Mouse (Mus musculus): ENCODE data around the gene Immp2l. TPM values are rescaled to one million over a fixed set of nuclear protein-coding genes. Genes with fewer than 3 reads are reported as not detected.

The Immp2l gene
- polyA plus RNA-seq, 1 experiment from 2014 or later: 18.5 TPM

- Histone ChIP-seq H3K27me3 (ENCODE audit: control insufficient read depth, insufficient read depth, low read length) (no peaks in the 10 kb centered on the region), H3K4me1 (ENCODE audit: control insufficient read depth, insufficient read depth, low read length) (no peaks in the 10 kb centered on the region), H3K36me3 (ENCODE audit: control insufficient read depth, insufficient read depth, low read length) (no peaks in the 10 kb centered on the region), H3K4me3 (ENCODE audit: low read depth, low read length) (no peak overlapping the region), H3K9ac (replicated peaks; ENCODE audit: low read depth, low read length) (no peak overlapping the region), H3K27ac (ENCODE audit: low read length) (no peak overlapping the region), H3K4me2 (replicated peaks; ENCODE audit: low read depth, low read length) (no peak overlapping the region), H3K9me3 (ENCODE audit: control insufficient read depth, low read depth, low read length) (no peaks in the 10 kb centered on the region)
- WGBS: 92% methylated on average over 1 of the region's 1 CpGs
- no peak for ATAC-seq (ENCODE audit: insufficient number of reproducible peaks, insufficient read depth, low FRiP score, low read depth)
Observed at GRCm38 (mm10) chr12:41878972-41879371, 855.1 kb downstream of the Immp2l start.

- Histone ChIP-seq H3K27ac (ENCODE audit: low read length) (no peak overlapping the region), H3K36me3 (ENCODE audit: control insufficient read depth, insufficient read depth, low read length) (no peaks in the 10 kb centered on the region), H3K4me2 (replicated peaks; ENCODE audit: low read depth, low read length) (no peak overlapping the region), H3K4me1 (ENCODE audit: control insufficient read depth, insufficient read depth, low read length) (no peaks in the 10 kb centered on the region), H3K9ac (replicated peaks; ENCODE audit: low read depth, low read length) (no peak overlapping the region), H3K9me3 (ENCODE audit: control insufficient read depth, low read depth, low read length) (no peaks in the 10 kb centered on the region), H3K27me3 (ENCODE audit: control insufficient read depth, insufficient read depth, low read length) (no peaks in the 10 kb centered on the region), H3K4me3 (ENCODE audit: low read depth, low read length) (no peak overlapping the region)
- WGBS: 63% methylated on average over 1 of the region's 1 CpGs
- ATAC-seq (ENCODE audit: insufficient number of reproducible peaks, insufficient read depth, low FRiP score, low read depth): no peak
Observed at GRCm38 (mm10) chr12:41879412-41879811, 855.5 kb downstream of the Immp2l start.

- Histone ChIP-seq H3K9ac (replicated peaks; ENCODE audit: low read depth, low read length) (no peak overlapping the region), H3K4me2 (replicated peaks; ENCODE audit: low read depth, low read length) (no peak overlapping the region), H3K36me3 (ENCODE audit: control insufficient read depth, insufficient read depth, low read length) (no peaks in the 10 kb centered on the region), H3K4me3 (ENCODE audit: low read depth, low read length) (no peak overlapping the region), H3K9me3 (ENCODE audit: control insufficient read depth, low read depth, low read length) (no peaks in the 10 kb centered on the region), H3K27me3 (ENCODE audit: control insufficient read depth, insufficient read depth, low read length) (no peaks in the 10 kb centered on the region), H3K4me1 (ENCODE audit: control insufficient read depth, insufficient read depth, low read length) (no peaks in the 10 kb centered on the region), H3K27ac (ENCODE audit: low read length) (no peak overlapping the region)
- WGBS: 74% methylated on average over 3 of the region's 3 CpGs
- ATAC-seq (ENCODE audit: insufficient number of reproducible peaks, insufficient read depth, low FRiP score, low read depth): no peak
Observed at GRCm38 (mm10) chr12:41880833-41881232, 856.9 kb downstream of the Immp2l start.

- Histone ChIP-seq H3K9me3 (ENCODE audit: control insufficient read depth, low read depth, low read length) (no peaks in the 10 kb centered on the region), H3K4me1 (ENCODE audit: control insufficient read depth, insufficient read depth, low read length) (no peaks in the 10 kb centered on the region), H3K4me2 (replicated peaks; ENCODE audit: low read depth, low read length) (no peak overlapping the region), H3K4me3 (ENCODE audit: low read depth, low read length) (no peak overlapping the region), H3K36me3 (ENCODE audit: control insufficient read depth, insufficient read depth, low read length) (no peaks in the 10 kb centered on the region), H3K27me3 (ENCODE audit: control insufficient read depth, insufficient read depth, low read length) (no peaks in the 10 kb centered on the region), H3K27ac (ENCODE audit: low read length) (no peak overlapping the region), H3K9ac (replicated peaks; ENCODE audit: low read depth, low read length) (no peak overlapping the region)
- no peak for ATAC-seq (ENCODE audit: insufficient number of reproducible peaks, insufficient read depth, low FRiP score, low read depth)
- 67% methylated on average over 1 of the region's 1 CpGs for WGBS
Observed at GRCm38 (mm10) chr12:41908011-41908410, 884.1 kb downstream of the Immp2l start.

- Histone ChIP-seq H3K4me3 (ENCODE audit: low read depth, low read length) (no peak overlapping the region), H3K9ac (replicated peaks; ENCODE audit: low read depth, low read length) (no peak overlapping the region), H3K27ac (ENCODE audit: low read length) (no peak overlapping the region), H3K9me3 (ENCODE audit: control insufficient read depth, low read depth, low read length) (no peaks in the 10 kb centered on the region), H3K4me1 (ENCODE audit: control insufficient read depth, insufficient read depth, low read length) (no peaks in the 10 kb centered on the region), H3K36me3 (ENCODE audit: control insufficient read depth, insufficient read depth, low read length) (no peaks in the 10 kb centered on the region), H3K4me2 (replicated peaks; ENCODE audit: low read depth, low read length) (no peak overlapping the region), H3K27me3 (ENCODE audit: control insufficient read depth, insufficient read depth, low read length) (no peaks in the 10 kb centered on the region)
- ATAC-seq (ENCODE audit: insufficient number of reproducible peaks, insufficient read depth, low FRiP score, low read depth): no peak
- WGBS: 77% methylated on average over 3 of the region's 3 CpGs
Observed at GRCm38 (mm10) chr12:41911626-41912025, 887.7 kb downstream of the Immp2l start.

GRCm38 (mm10) chr12:41937751-41938150 is 913.9 kb downstream of the Immp2l start:
- 74% methylated on average over 2 of the region's 2 CpGs for WGBS
- Histone ChIP-seq H3K4me2 (replicated peaks; ENCODE audit: low read depth, low read length) (no peak overlapping the region), H3K4me1 (ENCODE audit: control insufficient read depth, insufficient read depth, low read length) (no peaks in the 10 kb centered on the region), H3K9me3 (ENCODE audit: control insufficient read depth, low read depth, low read length) (no peaks in the 10 kb centered on the region), H3K36me3 (ENCODE audit: control insufficient read depth, insufficient read depth, low read length) (no peaks in the 10 kb centered on the region), H3K4me3 (ENCODE audit: low read depth, low read length) (no peak overlapping the region), H3K27me3 (ENCODE audit: control insufficient read depth, insufficient read depth, low read length) (no peaks in the 10 kb centered on the region), H3K9ac (replicated peaks; ENCODE audit: low read depth, low read length) (no peak overlapping the region), H3K27ac (ENCODE audit: low read length) (no peak overlapping the region)
- ATAC-seq (ENCODE audit: insufficient number of reproducible peaks, insufficient read depth, low FRiP score, low read depth): no peak

DNA sequence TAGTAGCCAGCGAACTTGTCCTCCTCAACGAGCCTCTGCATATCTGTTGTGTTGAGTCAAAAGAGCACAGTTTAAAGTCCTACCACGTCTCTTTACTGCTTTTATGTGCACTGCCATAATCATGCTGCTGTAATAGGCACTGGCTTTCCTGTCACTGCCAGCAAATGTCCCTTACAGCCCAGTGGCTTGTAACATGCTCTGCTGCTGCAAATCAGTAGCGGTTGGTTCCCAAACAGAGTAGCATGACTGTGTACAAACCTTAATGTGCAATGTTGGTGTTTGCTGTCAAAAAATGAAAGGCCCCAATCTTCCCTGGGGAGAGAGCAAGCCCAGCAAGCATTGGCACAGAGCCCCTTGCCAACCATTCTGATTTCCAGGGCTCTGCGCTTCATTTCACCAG is 918.0 kb downstream of the Immp2l start:
- Histone ChIP-seq H3K4me2 (replicated peaks; ENCODE audit: low read depth, low read length) (no peak overlapping the region), H3K27me3 (ENCODE audit: control insufficient read depth, insufficient read depth, low read length) (no peaks in the 10 kb centered on the region), H3K4me3 (ENCODE audit: low read depth, low read length) (no peak overlapping the region), H3K27ac (ENCODE audit: low read length) (no peak overlapping the region), H3K36me3 (ENCODE audit: control insufficient read depth, insufficient read depth, low read length) (no peaks in the 10 kb centered on the region), H3K9ac (replicated peaks; ENCODE audit: low read depth, low read length) (no peak overlapping the region), H3K4me1 (ENCODE audit: control insufficient read depth, insufficient read depth, low read length) (no peaks in the 10 kb centered on the region), H3K9me3 (ENCODE audit: control insufficient read depth, low read depth, low read length) (no peaks in the 10 kb centered on the region)
- WGBS: 84% methylated on average over 5 of the region's 5 CpGs
- ATAC-seq (ENCODE audit: insufficient number of reproducible peaks, insufficient read depth, low FRiP score, low read depth): no peak

- H3K27me3 ChIP-seq (ENCODE audit: control insufficient read depth, insufficient read depth, low read length): no peaks in the 10 kb centered on the region
- H3K27ac ChIP-seq (ENCODE audit: low read length): no peak overlapping the region
- no peak overlapping the region for H3K4me2 ChIP-seq (replicated peaks; ENCODE audit: low read depth, low read length)
- H3K9ac ChIP-seq (replicated peaks; ENCODE audit: low read depth, low read length): no peak overlapping the region
- H3K4me3 ChIP-seq (ENCODE audit: low read depth, low read length): no peak overlapping the region
- ATAC-seq (ENCODE audit: insufficient number of reproducible peaks, insufficient read depth, low FRiP score, low read depth): no peak
- H3K36me3 ChIP-seq (ENCODE audit: control insufficient read depth, insufficient read depth, low read length): no peaks in the 10 kb centered on the region
- no peaks in the 10 kb centered on the region for H3K9me3 ChIP-seq (ENCODE audit: control insufficient read depth, low read depth, low read length)
- WGBS: 85% methylated on average over 4 of the region's 4 CpGs
- H3K4me1 ChIP-seq (ENCODE audit: control insufficient read depth, insufficient read depth, low read length): no peaks in the 10 kb centered on the region
Observed at GRCm38 (mm10) chr12:41944079-41944672, 920.3 kb downstream of the Immp2l start.

DNA sequence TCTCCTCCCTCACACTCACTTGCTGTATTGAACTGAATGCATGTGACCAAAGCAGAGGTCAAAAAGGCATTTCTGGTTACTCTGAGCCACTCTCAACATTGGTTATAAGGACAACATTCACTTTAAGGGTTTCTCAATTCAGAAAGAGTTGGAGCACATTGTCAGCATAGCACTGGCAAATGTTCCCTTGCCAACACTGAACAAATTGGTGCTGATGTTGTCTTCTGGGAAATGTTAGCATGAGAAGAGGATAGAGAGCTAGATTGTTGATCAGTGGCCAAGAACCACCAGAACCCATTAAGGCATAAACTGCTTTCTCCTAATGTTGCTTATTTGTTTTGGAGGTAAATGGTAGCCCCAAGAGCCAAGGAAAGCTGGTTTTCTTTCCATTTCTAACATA is 922.6 kb downstream of the Immp2l start:
- no peaks in the 10 kb centered on the region for H3K27me3 ChIP-seq (ENCODE audit: control insufficient read depth, insufficient read depth, low read length)
- no peak for ATAC-seq (ENCODE audit: insufficient number of reproducible peaks, insufficient read depth, low FRiP score, low read depth)
- H3K4me2 ChIP-seq (replicated peaks; ENCODE audit: low read depth, low read length): no peak overlapping the region
- H3K4me3 ChIP-seq (ENCODE audit: low read depth, low read length): no peak overlapping the region
- no peaks in the 10 kb centered on the region for H3K4me1 ChIP-seq (ENCODE audit: control insufficient read depth, insufficient read depth, low read length)
- H3K36me3 ChIP-seq (ENCODE audit: control insufficient read depth, insufficient read depth, low read length): no peaks in the 10 kb centered on the region
- no peaks in the 10 kb centered on the region for H3K9me3 ChIP-seq (ENCODE audit: control insufficient read depth, low read depth, low read length)
- no peak overlapping the region for H3K27ac ChIP-seq (ENCODE audit: low read length)
- no peak overlapping the region for H3K9ac ChIP-seq (replicated peaks; ENCODE audit: low read depth, low read length)

Data from stomach, embryonic 14.5 days (tissue).